Mouse (Mus musculus) ES-E14 (cell line): Measurements from ENCODE around the gene Calm3.

Experiments
- CHD2 ChIP-seq: IDR thresholded peaks from 2 replicates; pipeline ENCODE4 v1.6.1; 2014; ENCODE audit warnings: mild to moderate bottlenecking, low read depth, low read length, inconsistent platforms
- HCFC1 ChIP-seq: IDR thresholded peaks from 2 replicates; pipeline ENCODE4 v1.6.1; 2012; ENCODE audit warnings: low read length, inconsistent platforms, borderline replicate concordance; ENCODE audit not compliant: insufficient read depth
- ZC3H11A ChIP-seq: IDR thresholded peaks from 2 replicates; pipeline ENCODE4 v1.6.1; 2012; ENCODE audit warnings: low read depth, mild to moderate bottlenecking, inconsistent platforms, low read length, borderline replicate concordance

GRCm38 (mm10) chr7:16917447-16917846 is 6.5 kb downstream of the Calm3 start:
- TF ChIP-seq ZC3H11A (no peak), CHD2 (no peak), HCFC1 (no peak)
